Mouse (Mus musculus): ENCODE measurements around the gene Mgst2. TPM values are rescaled to one million over a fixed set of nuclear protein-coding genes. Genes with fewer than 3 reads are reported as not detected.

Mgst2 gene
- total and polyA plus RNA-seq, 3 experiments: 48.8 to 147 (median 76.0) TPM

DNA sequence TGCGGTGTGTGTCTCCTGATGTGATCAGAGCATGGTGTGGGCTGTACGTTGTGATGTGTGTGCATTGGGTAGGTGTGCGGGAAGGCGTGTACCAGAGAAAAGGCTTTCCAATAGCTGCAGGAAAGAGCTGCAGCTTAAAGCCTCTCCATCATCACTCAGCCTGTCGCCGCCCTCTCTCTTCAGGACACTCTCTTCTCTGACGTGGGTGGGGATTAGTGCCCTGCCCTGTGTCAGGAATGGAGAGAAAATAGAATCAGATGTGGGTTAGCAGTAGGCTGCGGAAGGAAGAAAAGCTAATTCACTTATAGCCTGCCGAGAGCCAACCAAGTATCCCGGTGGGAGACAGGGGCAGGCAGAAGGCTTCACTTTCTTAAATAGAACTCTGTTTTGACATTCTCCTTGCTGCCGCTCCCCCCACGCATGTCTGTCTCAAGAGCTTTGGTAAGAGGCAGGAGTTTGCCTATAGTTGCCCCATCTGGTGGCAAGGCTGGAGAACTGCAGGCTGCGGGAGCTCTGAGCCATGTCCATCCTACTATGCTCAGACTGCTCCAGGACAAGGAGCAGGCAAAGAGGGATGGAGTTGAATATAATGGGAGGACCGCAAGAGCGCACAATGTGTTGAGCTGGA is 12.0 kb upstream of the Mgst2 start:
- H3K79me2 ChIP-seq (replicated peaks; ENCODE audit: control insufficient read depth, extremely low read depth, insufficient read depth, poor library complexity, severe bottlenecking): no peaks in the 10 kb centered on the region
- dilution Hi-C loops (cut with MboI; ENCODE audit: extremely low pct_ligation_motif_present, extremely low pct_unique_long_range_greater_than_20kb, low sequenced_read_pairs): no loop called here
- peak overlapping the region in 1 of 3 experiments; percentile 36 for H3K4me3 ChIP-seq (replicated peaks in 1 of 3; ENCODE audit: low read depth in 2 of 3, low read length in 2 of 3, poor library complexity in 1 of 3)
- peaks cover 2% of the 10 kb centered on the region for H3K9me3 ChIP-seq (replicated peaks; ENCODE audit: low read length)
- TF ChIP-seq NRF1 (IDR thresholded peaks at IDR 0.05; ENCODE audit: low read depth, low read length): peak; percentile 72
- peak; percentile 83 for TF ChIP-seq RAD21 (IDR thresholded peaks at IDR 0.05; ENCODE audit: low read depth, low read length)
- peak; percentile 60 for TF ChIP-seq NELFE (IDR thresholded peaks at IDR 0.05; ENCODE audit: low read depth, low read length)
- TF ChIP-seq TCF12 (IDR thresholded peaks at IDR 0.05; ENCODE audit: low read depth, low read length): peak; percentile 47; the same call in 1 of the 2 replicates
- no peak for TF ChIP-seq JUND (conservative IDR thresholded peaks at IDR 0.05; ENCODE audit: low read depth, low read length)
- TF ChIP-seq MAX (IDR thresholded peaks at IDR 0.05; ENCODE audit: low read length): peak; percentile 35; the same call in 1 of the 2 replicates
- TF ChIP-seq CTCF (conservative IDR thresholded peaks at IDR 0.05 in 1 of 2, IDR thresholded peaks at IDR 0.05 in 1 of 2; ENCODE audit: low read depth in 2 of 2, low read length in 2 of 2): peak; percentile 88 to 95
- TF ChIP-seq MXI1 (IDR thresholded peaks at IDR 0.05; ENCODE audit: low read depth, low read length): peak; percentile 38; the same call in 1 of the 2 replicates
- peak; percentile 99 for TF ChIP-seq SMC3 (IDR thresholded peaks at IDR 0.05; ENCODE audit: low read depth, low read length)
- no peak for TF ChIP-seq E2F4 (IDR thresholded peaks at IDR 0.05; ENCODE audit: insufficient replicate concordance, low read depth, low read length)
- TF ChIP-seq SIN3A (IDR thresholded peaks at IDR 0.05; ENCODE audit: low read length): 0 out of 2 replicates have a peak, but pooled peaks have one; percentile 27
- TF ChIP-seq TBP (conservative IDR thresholded peaks at IDR 0.05; ENCODE audit: low read depth, low read length): no peak
- no peak for TF ChIP-seq ZNF384 (IDR thresholded peaks at IDR 0.05; ENCODE audit: low read depth, low read length)
- TF ChIP-seq MYC (IDR thresholded peaks at IDR 0.05; ENCODE audit: low read depth, low read length): 0 out of 2 replicates have a peak, but pooled peaks have one; percentile 44
- TF ChIP-seq ZC3H11A (IDR thresholded peaks at IDR 0.05; ENCODE audit: low read depth, low read length): peak; percentile 62
- no peak for TF ChIP-seq KAT2A (IDR thresholded peaks at IDR 0.05; ENCODE audit: insufficient replicate concordance, low read length)
- peak; percentile 75 for TF ChIP-seq MAZ (IDR thresholded peaks at IDR 0.05; ENCODE audit: low read depth, low read length)
- in situ Hi-C loops (cut with MboI; ENCODE audit: low pct_ligation_motif_present, low pct_unique_long_range_greater_than_20kb, low sequenced_read_pairs): loop anchor here (5.0 to 10.0 kb wide), 2 partner anchors 56 to 163 kb away; partner anchors contain the start of gene Rab33b
- H3K4me2 ChIP-seq (ENCODE audit: insufficient read depth, low read depth, poor library complexity, severe bottlenecking): 0 out of 2 replicates have a peak overlapping the region, but pooled peaks have one; percentile 35
- peak; percentile 77 for DNase-seq (ENCODE audit: extremely low read depth)
- peak overlapping the region; percentile 42; the same call in 1 of the 2 replicates for H3K27ac ChIP-seq (ENCODE audit: insufficient read depth, low read depth)
- H3K36me3 ChIP-seq (replicated peaks in 1 of 2; ENCODE audit: control insufficient read depth in 1 of 2, insufficient read depth in 1 of 2, low read length in 1 of 2): no peaks in the 10 kb centered on the region
- no peak overlapping the region for H3K9ac ChIP-seq (ENCODE audit: insufficient read depth, low read depth)
- H3K27me3 ChIP-seq (replicated peaks): no peaks in the 10 kb centered on the region
- H3K4me1 ChIP-seq (ENCODE audit: control insufficient read depth in 1 of 2, insufficient read depth in 2 of 2): peaks cover 27 to 66% of the 10 kb centered on the region in 2 experiments

DNA sequence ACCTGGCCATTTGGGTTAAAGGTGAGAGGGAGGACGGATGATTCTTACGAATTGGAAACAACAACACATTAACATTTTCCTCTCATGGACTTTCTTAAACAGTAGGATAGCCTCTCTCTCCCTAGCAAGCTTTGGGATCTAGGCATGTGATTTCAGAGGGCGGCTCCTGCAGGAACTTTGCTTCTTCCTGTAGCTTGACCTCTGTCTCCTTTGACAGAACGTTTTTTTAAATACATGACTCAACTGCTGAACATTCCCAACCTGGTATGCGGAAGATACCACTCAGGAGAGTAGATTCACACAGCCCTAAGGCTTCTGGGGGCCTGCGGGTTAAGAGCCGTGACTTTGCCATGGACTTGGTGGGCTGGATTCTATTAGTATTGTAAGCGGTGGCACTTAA is 10.7 kb upstream of the Mgst2 start:
- Histone ChIP-seq H3K4me2 (ENCODE audit: insufficient read depth, low read depth, poor library complexity, severe bottlenecking) (no peak overlapping the region), H3K4me3 (replicated peaks in 1 of 3; ENCODE audit: low read depth in 2 of 3, low read length in 2 of 3, poor library complexity in 1 of 3) (no peak overlapping the region), H3K9ac (ENCODE audit: insufficient read depth, low read depth) (no peak overlapping the region), H3K9me3 (replicated peaks; ENCODE audit: low read length) (peaks cover 2% of the 10 kb centered on the region), H3K4me1 (ENCODE audit: control insufficient read depth in 1 of 2, insufficient read depth in 2 of 2) (peaks cover 33 to 65% of the 10 kb centered on the region in 2 experiments), H3K27me3 (replicated peaks) (no peaks in the 10 kb centered on the region), H3K36me3 (replicated peaks in 1 of 2; ENCODE audit: control insufficient read depth in 1 of 2, insufficient read depth in 1 of 2, low read length in 1 of 2) (no peaks in the 10 kb centered on the region), H3K79me2 (replicated peaks; ENCODE audit: control insufficient read depth, extremely low read depth, insufficient read depth, poor library complexity, severe bottlenecking) (no peaks in the 10 kb centered on the region), H3K27ac (ENCODE audit: insufficient read depth, low read depth) (no peak overlapping the region)
- dilution Hi-C loops (cut with MboI; ENCODE audit: extremely low pct_ligation_motif_present, extremely low pct_unique_long_range_greater_than_20kb, low sequenced_read_pairs) (no loop called here), in situ Hi-C loops (cut with MboI; ENCODE audit: low pct_ligation_motif_present, low pct_unique_long_range_greater_than_20kb, low sequenced_read_pairs) (loop anchor here (5.0 to 10.0 kb wide), 2 partner anchors 57 to 165 kb away; partner anchors contain the start of gene Rab33b)
- DNase-seq (ENCODE audit: extremely low read depth): no peak
- TF ChIP-seq EP300 (IDR thresholded peaks at IDR 0.05; ENCODE audit: low read length) (no peak), UBTF (IDR thresholded peaks at IDR 0.05; ENCODE audit: low read depth, low read length) (no peak), CHD1 (IDR thresholded peaks at IDR 0.05; ENCODE audit: low read depth, low read length) (no peak), ZKSCAN1 (IDR thresholded peaks at IDR 0.05; ENCODE audit: borderline replicate concordance, low read depth, low read length) (no peak), JUND (conservative IDR thresholded peaks at IDR 0.05; ENCODE audit: low read depth, low read length) (no peak), MAFK (IDR thresholded peaks at IDR 0.05; ENCODE audit: insufficient replicate concordance, low read length) (no peak), CTCF (conservative IDR thresholded peaks at IDR 0.05 in 1 of 2, IDR thresholded peaks at IDR 0.05 in 1 of 2; ENCODE audit: low read depth in 2 of 2, low read length in 2 of 2) (no peak), RCOR1 (conservative IDR thresholded peaks at IDR 0.05; ENCODE audit: low read depth, low read length) (no peak)
